8 mouse cellular contexts compared by ENCODE assay signal in genomic region chr8:86535791-86536662, GRCm38 (mm10). TPM values are rescaled to one million over a fixed set of nuclear protein-coding genes. Genes with fewer than 3 reads are reported as not detected.
DNase-seq lines count a peak whose midpoint lies in the region; ATAC-seq and TF ChIP-seq lines count a peak whose summit lies in the region.

No protein-coding gene starts in this region.

- no peak overlapping the region for H3ac ChIP-seq in myocyte (ENCODE audit: control insufficient read depth, insufficient read length)

- TF ChIP-seq POLR2A in myocyte (IDR thresholded peaks at IDR 0.05; ENCODE audit: insufficient read length, low read depth) = no peak

- H3K4me1 ChIP-seq in embryonic facial prominence, embryonic 15.5 days = peaks cover 6% of the 10 kb centered on the region; the same call in 1 of the 2 replicates
- no peaks in the 10 kb centered on the region for H3K4me1 ChIP-seq in heart, embryonic 11.5 days (ENCODE audit: control insufficient read depth, insufficient read depth, low read length)
- H3K4me1 ChIP-seq in limb, embryonic 10.5 days = peaks cover 6% of the 10 kb centered on the region
- H3K4me1 ChIP-seq in stomach, embryonic 16.5 days (ENCODE audit: control insufficient read depth, insufficient read depth, low read length) = peaks cover 4% of the 10 kb centered on the region

- H3K27me3 ChIP-seq in embryonic facial prominence, embryonic 15.5 days = no peaks in the 10 kb centered on the region
- H3K27me3 ChIP-seq in heart, embryonic 11.5 days (ENCODE audit: control insufficient read depth, insufficient read depth, low read length) = no peaks in the 10 kb centered on the region; the same call in 1 of the 2 replicates
- no peaks in the 10 kb centered on the region for H3K27me3 ChIP-seq in limb, embryonic 10.5 days (ENCODE audit: low read depth, poor library complexity, severe bottlenecking)
- H3K27me3 ChIP-seq in myocyte (ENCODE audit: control insufficient read depth, insufficient read depth, insufficient read length) = peaks cover 4% of the 10 kb centered on the region
- no peaks in the 10 kb centered on the region for H3K27me3 ChIP-seq in stomach, embryonic 16.5 days (ENCODE audit: control insufficient read depth, insufficient read depth, low read length)

- H3K4me2 ChIP-seq in embryonic facial prominence, embryonic 15.5 days (replicated peaks) = peak overlapping the region; percentile 34; the same call in 1 of the 2 replicates
- H3K4me2 ChIP-seq in heart, embryonic 11.5 days = peak overlapping the region; percentile 25; the same call in 1 of the 2 replicates
- H3K4me2 ChIP-seq in myocyte (ENCODE audit: low read depth) = peak overlapping the region; percentile 56
- peak overlapping the region; percentile 48 for H3K4me2 ChIP-seq in stomach, embryonic 16.5 days (ENCODE audit: low read depth, low read length)

- peak; percentile 28 for DNase-seq in 3134 (ENCODE audit: extremely low read depth, insufficient read length, low spot score)
- peak; percentile 26 to 50 for DNase-seq in adrenal gland, postnatal 4 days (ENCODE audit: low spot score in 2 of 2)
- peak; percentile 80 for DNase-seq in kidney, adult 9 months
- DNase-seq in limb, embryonic 10.5 days (ENCODE audit: low spot score) = peak; percentile 67

- H3K9ac ChIP-seq in embryonic facial prominence, embryonic 15.5 days = no peak overlapping the region
- no peak overlapping the region for H3K9ac ChIP-seq in heart, embryonic 11.5 days (ENCODE audit: low read depth, low read length)
- peak overlapping the region; percentile 45; the same call in 1 of the 2 replicates for H3K9ac ChIP-seq in stomach, embryonic 16.5 days (ENCODE audit: low read length)

- WGBS in embryonic facial prominence, embryonic 15.5 days = 42% methylated on average over 11 of the region's 11 CpGs
- WGBS in heart, embryonic 11.5 days (ENCODE audit: insufficient replicate concordance) = 50% methylated on average over 11 of the region's 11 CpGs
- 67% methylated on average over 11 of the region's 11 CpGs for WGBS in limb, embryonic 10.5 days
- WGBS in stomach, embryonic 16.5 days = 36% methylated on average over 11 of the region's 11 CpGs

- no peak overlapping the region for H3K27ac ChIP-seq in embryonic facial prominence, embryonic 15.5 days (replicated peaks)
- no peak overlapping the region for H3K27ac ChIP-seq in heart, embryonic 11.5 days (ENCODE audit: low read depth, low read length)
- H3K27ac ChIP-seq in limb, embryonic 10.5 days = peak overlapping the region; percentile 67
- no peak overlapping the region for H3K27ac ChIP-seq in stomach, embryonic 16.5 days (ENCODE audit: low read length)

- H3K4me3 ChIP-seq in embryonic facial prominence, embryonic 15.5 days (replicated peaks) = no peak overlapping the region
- no peak overlapping the region for H3K4me3 ChIP-seq in heart, embryonic 11.5 days (ENCODE audit: low read depth, low read length)
- no peak overlapping the region for H3K4me3 ChIP-seq in limb, embryonic 10.5 days
- H3K4me3 ChIP-seq in myocyte = no peak overlapping the region
- H3K4me3 ChIP-seq in stomach, embryonic 16.5 days (replicated peaks; ENCODE audit: low read length) = peak overlapping the region; percentile 20; the same call in 1 of the 2 replicates

- no peaks in the 10 kb centered on the region for H3K36me3 ChIP-seq in embryonic facial prominence, embryonic 15.5 days
- no peaks in the 10 kb centered on the region for H3K36me3 ChIP-seq in heart, embryonic 11.5 days (ENCODE audit: control insufficient read depth, insufficient read depth, low read length)
- no peaks in the 10 kb centered on the region for H3K36me3 ChIP-seq in limb, embryonic 10.5 days
- H3K36me3 ChIP-seq in myocyte (ENCODE audit: control insufficient read depth, insufficient read depth) = no peaks in the 10 kb centered on the region
- no peaks in the 10 kb centered on the region for H3K36me3 ChIP-seq in stomach, embryonic 16.5 days (ENCODE audit: control insufficient read depth, insufficient read depth, low read length)

- no peak for ATAC-seq in embryonic facial prominence, embryonic 15.5 days (ENCODE audit: insufficient number of reproducible peaks, low FRiP score, low TSS enrichment, low read depth)
- 0 out of 2 replicates have a peak, but pooled peaks have one; percentile 26 for ATAC-seq in heart, embryonic 11.5 days (replicated peaks; ENCODE audit: insufficient number of reproducible peaks, low FRiP score, low TSS enrichment)
- no peak for ATAC-seq in stomach, embryonic 16.5 days (ENCODE audit: insufficient read depth, low FRiP score)

- H3K79me2 ChIP-seq in myocyte (ENCODE audit: control insufficient read depth, insufficient read depth) = no peaks in the 10 kb centered on the region

- H3K9me3 ChIP-seq in embryonic facial prominence, embryonic 15.5 days (replicated peaks) = no peaks in the 10 kb centered on the region
- no peaks in the 10 kb centered on the region for H3K9me3 ChIP-seq in heart, embryonic 11.5 days (replicated peaks; ENCODE audit: control insufficient read depth, low read length)
- H3K9me3 ChIP-seq in limb, embryonic 10.5 days (replicated peaks) = no peaks in the 10 kb centered on the region
- no peaks in the 10 kb centered on the region for H3K9me3 ChIP-seq in stomach, embryonic 16.5 days (replicated peaks; ENCODE audit: control insufficient read depth, low read length)

TF ChIP-seq in myocyte, 11 proteins besides CTCF, POLR2A, EP300 and RAD21:
- TF ChIP-seq REST (IDR thresholded peaks at IDR 0.05; ENCODE audit: insufficient read depth, insufficient read length) = no peak
- no peak for TF ChIP-seq USF1 (IDR thresholded peaks at IDR 0.05; ENCODE audit: low read depth)
- TF ChIP-seq MYOG (IDR thresholded peaks at IDR 0.05; ENCODE audit: control insufficient read depth in 1 of 3, insufficient read depth in 1 of 3, insufficient read length in 2 of 3, low read depth in 2 of 3) = no peak
- no peak for TF ChIP-seq SRF (IDR thresholded peaks at IDR 0.05; ENCODE audit: control insufficient read depth, insufficient read length, low read depth)
TF ChIP-seq in myocyte: peak in this region for 0.

RNA-seq across cellular contexts. Expression of gene Abcc12, which starts 44.5 kb away (rescaled TPM):
- total RNA-seq in adrenal gland, postnatal 4 days (2021) = under 1 TPM; 0.17 to 0.23 TPM
- 0.41 and 0.51 TPM in 2 replicates for polyA plus RNA-seq in embryonic facial prominence, embryonic 15.5 days (2015; fragmentation: Nextera tagmentation; extraction: Ambion mirVana)
- not detected in 2 replicates for polyA plus RNA-seq in heart, embryonic 11.5 days (2014; fragmentation: Nextera tagmentation; extraction: Ambion mirVana)
- 0.04 and 0.16 TPM in 2 replicates for polyA plus RNA-seq in limb, embryonic 10.5 days (2016; fragmentation: Nextera tagmentation; extraction: Ambion mirVana)
- not detected for polyA plus RNA-seq in myocyte (2012; fragmentation: generic; extraction: Trizol)
- 0.14 and 0.19 TPM in 2 replicates for polyA plus RNA-seq in stomach, embryonic 16.5 days (2015; fragmentation: Nextera tagmentation; extraction: Ambion mirVana)

Comparison
In these comparisons a context has a peak if more than half of its experiments do, and no peak if none do; other contexts are left out.
1. DNase-seq: peak in every context shown above with its lines; median percentile 80 in kidney, adult 9 months; 67 in limb, embryonic 10.5 days; 38 in adrenal gland, postnatal 4 days; 28 in 3134.